Mouse (Mus musculus): ENCODE measurements around the gene Mobp.

Mobp gene

DNA sequence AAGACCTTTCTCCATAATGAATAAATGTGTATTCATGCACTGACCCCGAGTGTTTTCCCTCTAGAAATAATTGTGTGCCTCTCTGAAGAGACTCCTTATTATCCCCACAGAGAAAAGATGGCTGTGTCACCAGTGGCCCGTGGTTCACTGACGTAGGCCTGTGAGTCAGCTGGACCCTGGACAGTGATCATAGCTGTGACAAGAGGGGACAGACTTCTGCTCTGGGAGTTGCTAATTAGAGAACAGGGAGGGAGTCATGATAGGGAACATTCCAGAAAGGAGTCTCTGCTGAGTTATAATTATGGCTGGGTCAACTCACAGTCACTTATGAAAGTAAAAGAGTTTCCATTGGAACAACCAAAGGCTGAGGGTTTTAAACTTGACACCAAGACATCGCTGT, 61.4 kb downstream of the Mobp start:
- no peak for DNase-seq (ENCODE audit: low spot score in 2 of 2)

DNA sequence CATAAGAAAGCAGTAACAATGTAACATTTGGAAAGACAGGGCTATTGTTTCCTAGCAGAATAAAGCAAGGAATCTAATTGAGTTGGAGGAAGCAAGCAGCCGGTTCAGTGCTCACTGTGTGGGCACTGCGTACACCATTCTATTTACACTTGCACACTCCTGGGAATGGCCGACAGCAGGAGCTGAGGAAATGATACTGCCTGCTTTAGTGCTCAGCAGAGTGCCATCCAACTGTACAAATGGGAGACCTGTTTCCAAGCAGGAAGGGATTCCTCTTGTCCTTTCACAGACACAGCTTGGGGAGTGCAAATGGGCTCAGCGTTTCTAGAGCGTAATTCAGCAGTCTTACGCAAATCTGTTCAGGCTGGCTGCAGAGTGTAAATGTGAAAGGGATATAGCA, 63.4 kb downstream of the Mobp start:
- no peak for DNase-seq (ENCODE audit: low spot score in 2 of 2)

- no peak for DNase-seq (ENCODE audit: low spot score in 2 of 2)
Observed at GRCm38 (mm10) chr9:120214978-120215495, 65.5 kb downstream of the Mobp start.

GRCm38 (mm10) chr9:120219411-120219810, 69.9 kb downstream of the Mobp start:
- no peak for DNase-seq (ENCODE audit: low spot score in 2 of 2)
